Mouse (Mus musculus) liver, embryonic 14.5 days (tissue): ENCODE data around the gene Map3k15.

Experiments
- CTCF ChIP-seq: IDR thresholded peaks from 2 replicates; pipeline ENCODE4 v1.5.1; 2016; ENCODE audit warnings: antibody characterized with exemption, low read depth, control low read depth
- EP300 ChIP-seq: IDR thresholded peaks from 2 replicates; pipeline ENCODE4 v1.6.1; 2016; ENCODE audit warnings: antibody characterized with exemption, low read depth

DNA sequence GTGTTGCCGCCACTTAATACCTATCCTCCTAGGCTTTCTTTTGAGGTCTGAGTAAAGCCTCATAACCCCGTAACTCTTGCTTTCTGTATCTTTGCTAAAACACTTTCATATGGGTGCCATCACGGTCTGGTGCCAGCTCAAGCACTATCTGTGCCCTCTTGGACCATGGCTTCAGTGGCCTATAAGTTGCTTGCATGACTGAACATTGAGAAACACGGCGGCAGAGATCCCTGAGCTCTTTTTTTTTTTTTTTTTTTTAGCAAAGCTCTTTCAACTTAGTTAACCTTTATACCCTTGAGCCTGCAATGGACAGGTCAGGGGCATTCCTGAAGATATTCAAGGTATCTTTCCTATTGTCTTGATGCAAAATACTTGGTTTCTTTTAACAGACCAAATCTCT, 66.4 kb downstream of the Map3k15 start:
- TF ChIP-seq CTCF (no peak), EP300 (no peak)
